Mouse (Mus musculus): ENCODE measurements at regions not wholly inside any gene's neighbourhood (a gene's known extent, or its start where the extent isn't known, plus 50 kb on each side); places are given as distances from the start of the nearest gene placed in this dataset.

- DNase-seq (ENCODE audit: low spot score): peak; percentile 89
- H3K27me3 ChIP-seq (replicated peaks; ENCODE audit: insufficient read depth, low read length): no peaks in the 10 kb centered on the region
- WGBS: 26% methylated on average over 9 of the region's 9 CpGs
- H3K4me1 ChIP-seq (ENCODE audit: insufficient read depth, low read depth, low read length): no peaks in the 10 kb centered on the region
- H3K4me3 ChIP-seq (ENCODE audit: low read depth, low read length): no peak overlapping the region
- ATAC-seq: peak; percentile 57; the same call in 1 of the 2 replicates
- no peak overlapping the region for H3K27ac ChIP-seq (ENCODE audit: low read length)
- no peaks in the 10 kb centered on the region for H3K9me3 ChIP-seq (ENCODE audit: low read length)
- no peak overlapping the region for H3K4me2 ChIP-seq (replicated peaks; ENCODE audit: low read depth, low read length)
- no peaks in the 10 kb centered on the region for H3K36me3 ChIP-seq (ENCODE audit: insufficient read depth, low read length)
- H3K9ac ChIP-seq (replicated peaks; ENCODE audit: low read depth): no peak overlapping the region
- TF ChIP-seq CTCF (IDR thresholded peaks at IDR 0.05) (peak; percentile 89), EP300 (IDR thresholded peaks at IDR 0.05) (no peak)
Observed at GRCm38 (mm10) chr8:93591608-93592301, 56.1 kb upstream of the Ces5a start.

- ATAC-seq: no peak
- Histone ChIP-seq H3K4me3 (ENCODE audit: low read depth, low read length) (no peak overlapping the region), H3K36me3 (ENCODE audit: insufficient read depth, low read length) (no peaks in the 10 kb centered on the region), H3K9ac (replicated peaks; ENCODE audit: low read depth) (no peak overlapping the region), H3K27me3 (replicated peaks; ENCODE audit: insufficient read depth, low read length) (no peaks in the 10 kb centered on the region), H3K4me1 (ENCODE audit: insufficient read depth, low read depth, low read length) (no peaks in the 10 kb centered on the region), H3K27ac (ENCODE audit: low read length) (no peak overlapping the region), H3K9me3 (ENCODE audit: low read length) (no peaks in the 10 kb centered on the region), H3K4me2 (replicated peaks; ENCODE audit: low read depth, low read length) (no peak overlapping the region)
- no peak for TF ChIP-seq EP300 (IDR thresholded peaks at IDR 0.05)
- TF ChIP-seq CTCF (IDR thresholded peaks at IDR 0.05): no peak
- WGBS: 32% methylated on average over 3 of the region's 3 CpGs
- DNase-seq (ENCODE audit: low spot score): no peak
Observed at GRCm38 (mm10) chr8:93592302-93592651, 56.6 kb upstream of the Ces5a start.

DNA sequence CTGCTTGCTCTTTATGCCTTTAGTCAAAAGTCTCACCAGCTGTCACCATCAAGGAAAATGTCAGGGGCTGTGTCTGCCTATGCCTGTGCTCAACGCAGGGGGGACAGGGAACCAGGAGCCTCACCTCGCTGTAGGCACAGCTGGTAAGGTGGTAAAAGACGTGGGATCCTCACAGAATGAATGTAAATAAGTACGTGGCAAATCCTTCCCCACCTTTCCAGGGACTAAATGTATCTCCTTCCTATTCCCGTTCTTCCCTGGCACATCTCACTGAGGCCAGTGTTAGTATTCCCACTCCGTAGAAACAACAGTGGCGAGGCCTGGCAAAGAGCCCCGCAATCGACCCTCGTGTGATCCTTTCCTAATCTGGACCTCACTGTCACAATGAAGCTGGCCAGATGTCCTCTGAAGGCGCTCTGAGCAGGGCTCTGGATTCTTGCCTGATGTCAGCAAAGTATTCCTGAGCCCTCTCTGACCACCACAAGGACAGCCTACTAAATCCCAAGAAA is 63.0 kb upstream of the Ces5a start:
- no peaks in the 10 kb centered on the region for H3K4me1 ChIP-seq (ENCODE audit: insufficient read depth, low read depth, low read length)
- H3K27ac ChIP-seq (ENCODE audit: low read length): no peak overlapping the region
- H3K9ac ChIP-seq (replicated peaks; ENCODE audit: low read depth): no peak overlapping the region
- H3K4me3 ChIP-seq (ENCODE audit: low read depth, low read length): no peak overlapping the region
- no peaks in the 10 kb centered on the region for H3K27me3 ChIP-seq (replicated peaks; ENCODE audit: insufficient read depth, low read length)
- H3K4me2 ChIP-seq (replicated peaks; ENCODE audit: low read depth, low read length): no peak overlapping the region
- no peaks in the 10 kb centered on the region for H3K9me3 ChIP-seq (ENCODE audit: low read length)
- ATAC-seq: peak; percentile 85
- TF ChIP-seq CTCF (IDR thresholded peaks at IDR 0.05) (no peak), EP300 (IDR thresholded peaks at IDR 0.05) (no peak)
- H3K36me3 ChIP-seq (ENCODE audit: insufficient read depth, low read length): no peaks in the 10 kb centered on the region
- DNase-seq (ENCODE audit: low spot score): peak; percentile 82
- WGBS: 15% methylated on average over 11 of the region's 11 CpGs

GRCm38 (mm10) chr8:93599306-93599705 is 63.7 kb upstream of the Ces5a start:
- Histone ChIP-seq H3K27ac (ENCODE audit: low read length) (peak overlapping the region; percentile 39; the same call in 1 of the 2 replicates), H3K9me3 (ENCODE audit: low read length) (no peaks in the 10 kb centered on the region), H3K9ac (replicated peaks; ENCODE audit: low read depth) (no peak overlapping the region), H3K36me3 (ENCODE audit: insufficient read depth, low read length) (no peaks in the 10 kb centered on the region), H3K27me3 (replicated peaks; ENCODE audit: insufficient read depth, low read length) (no peaks in the 10 kb centered on the region), H3K4me2 (replicated peaks; ENCODE audit: low read depth, low read length) (no peak overlapping the region; the same call in 1 of the 2 replicates), H3K4me3 (ENCODE audit: low read depth, low read length) (no peak overlapping the region), H3K4me1 (ENCODE audit: insufficient read depth, low read depth, low read length) (no peaks in the 10 kb centered on the region)
- DNase-seq (ENCODE audit: low spot score): no peak
- 50% methylated on average over 9 of the region's 9 CpGs for WGBS
- TF ChIP-seq CTCF (IDR thresholded peaks at IDR 0.05): no peak
- TF ChIP-seq EP300 (IDR thresholded peaks at IDR 0.05): no peak
- ATAC-seq: no peak; the same call in 1 of the 2 replicates

DNA sequence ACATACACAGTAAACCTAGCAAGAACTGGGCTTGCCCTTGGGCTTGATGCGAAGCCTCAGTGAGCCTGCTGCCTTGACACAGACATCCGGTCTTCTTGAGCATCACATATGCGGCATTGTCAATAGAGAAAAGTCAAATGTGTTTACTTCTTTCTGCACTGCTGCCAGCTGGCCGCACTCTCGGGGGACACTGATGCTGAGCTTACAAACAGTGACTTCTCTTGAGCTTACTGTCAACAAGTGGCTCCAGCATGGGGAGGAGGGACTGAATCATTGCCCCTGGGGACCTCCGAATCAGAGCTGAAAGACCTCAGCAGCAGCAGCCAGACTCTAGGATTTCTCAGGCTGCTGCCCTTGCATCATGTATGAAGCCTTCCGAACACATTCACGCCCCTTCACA is 64.1 kb upstream of the Ces5a start:
- Histone ChIP-seq H3K9ac (replicated peaks; ENCODE audit: low read depth) (no peak overlapping the region), H3K9me3 (ENCODE audit: low read length) (no peaks in the 10 kb centered on the region), H3K36me3 (ENCODE audit: insufficient read depth, low read length) (no peaks in the 10 kb centered on the region), H3K4me3 (ENCODE audit: low read depth, low read length) (no peak overlapping the region), H3K27ac (ENCODE audit: low read length) (no peak overlapping the region), H3K27me3 (replicated peaks; ENCODE audit: insufficient read depth, low read length) (no peaks in the 10 kb centered on the region), H3K4me2 (replicated peaks; ENCODE audit: low read depth, low read length) (no peak overlapping the region; the same call in 1 of the 2 replicates), H3K4me1 (ENCODE audit: insufficient read depth, low read depth, low read length) (no peaks in the 10 kb centered on the region)
- peak; percentile 79 for ATAC-seq
- TF ChIP-seq CTCF (IDR thresholded peaks at IDR 0.05) (no peak), EP300 (IDR thresholded peaks at IDR 0.05) (no peak)
- WGBS: 28% methylated on average over 8 of the region's 8 CpGs
- DNase-seq (ENCODE audit: low spot score): peak; percentile 50

DNA sequence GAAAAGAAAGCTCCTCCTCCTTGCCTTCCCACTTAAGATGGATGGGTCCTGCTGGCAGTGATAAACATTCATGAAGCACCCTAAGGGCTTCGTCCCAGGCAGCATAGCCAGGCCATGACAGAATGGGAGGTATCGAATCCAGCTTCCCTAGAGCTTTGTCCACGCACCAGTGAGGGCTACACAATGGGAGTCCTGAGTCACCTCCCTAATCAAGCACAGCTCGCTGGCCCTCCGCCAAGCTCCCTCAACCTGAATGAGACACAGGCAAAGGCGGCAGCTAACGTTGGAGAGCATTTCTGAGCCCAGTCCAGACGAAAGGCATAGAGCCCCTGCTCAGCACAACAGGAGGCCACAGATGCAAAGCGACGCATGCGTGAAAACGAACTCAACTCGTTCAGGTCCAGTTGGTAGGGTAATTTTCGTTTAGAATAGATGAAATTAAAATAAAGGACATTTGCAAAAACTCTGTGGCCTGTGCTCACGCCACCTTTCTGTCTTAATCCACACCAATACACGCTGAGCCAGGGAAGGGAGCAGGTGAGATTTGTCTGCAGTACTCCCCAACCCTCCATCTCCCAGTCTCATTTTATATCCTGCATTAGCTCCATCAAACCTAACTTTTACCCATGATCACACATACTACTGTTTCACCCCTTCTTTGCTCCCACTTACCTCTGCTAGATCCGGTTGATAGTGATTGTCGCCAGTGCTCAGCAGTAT is 91.3 kb upstream of the Ces5a start:
- TF ChIP-seq CTCF (IDR thresholded peaks at IDR 0.05): no peak
- no peak for TF ChIP-seq EP300 (IDR thresholded peaks at IDR 0.05)
- no peak overlapping the region for H3K4me2 ChIP-seq (replicated peaks; ENCODE audit: low read depth, low read length)
- H3K9ac ChIP-seq (replicated peaks; ENCODE audit: low read depth): no peak overlapping the region
- H3K4me1 ChIP-seq (ENCODE audit: insufficient read depth, low read depth, low read length): no peaks in the 10 kb centered on the region
- DNase-seq (ENCODE audit: low spot score) (peak; percentile 61), ATAC-seq (peak; percentile 57)
- H3K9me3 ChIP-seq (ENCODE audit: low read length): no peaks in the 10 kb centered on the region
- H3K36me3 ChIP-seq (ENCODE audit: insufficient read depth, low read length): no peaks in the 10 kb centered on the region
- H3K4me3 ChIP-seq (ENCODE audit: low read depth, low read length): no peak overlapping the region
- no peaks in the 10 kb centered on the region for H3K27me3 ChIP-seq (replicated peaks; ENCODE audit: insufficient read depth, low read length)
- H3K27ac ChIP-seq (ENCODE audit: low read length): no peak overlapping the region
- 18% methylated on average over 18 of the region's 18 CpGs for WGBS
